Mouse (Mus musculus): ENCODE measurements at regions not wholly inside any gene's neighbourhood (a gene's known extent, or its start where the extent isn't known, plus 50 kb on each side); places are given as distances from the start of the nearest gene placed in this dataset.

GRCm38 (mm10) chr3:128036538-128036937 is 140.4 kb upstream of the Fam241a start:
- no peak for TF ChIP-seq CTCF (IDR thresholded peaks at IDR 0.05; ENCODE audit: borderline replicate concordance, insufficient read depth, low read depth, low read length)
- TF ChIP-seq POLR2A (IDR thresholded peaks at IDR 0.05; ENCODE audit: borderline replicate concordance, insufficient read depth, low read length) = no peak
